Mouse (Mus musculus) mesoderm, embryonic 11.5 days (tissue): ENCODE data around the gene Slc27a5.

ENCODE experiments used
- DNase-seq: peaks from one replicate; pipeline ENCODE4 v3.0.0-alpha.2; 2012; ENCODE audit warnings: low read depth, low spot score

Gene Slc27a5

GRCm38 (mm10) chr7:13024805-13025204 is 26.8 kb upstream of the Slc27a5 start:
- DNase-seq, result peak; percentile 81

- peak; percentile 96 for DNase-seq
Observed at GRCm38 (mm10) chr7:13023928-13024731, 26.1 kb upstream of the Slc27a5 start.

GRCm38 (mm10) chr7:13022773-13023535 is 25.0 kb upstream of the Slc27a5 start:
- peak; percentile 92 for DNase-seq

- DNase-seq, result no peak
Observed at GRCm38 (mm10) chr7:13015217-13015616, 17.2 kb upstream of the Slc27a5 start.

GRCm38 (mm10) chr7:13014275-13014839 is 16.4 kb upstream of the Slc27a5 start:
- DNase-seq, result no peak

GRCm38 (mm10) chr7:13013671-13014070 is 15.7 kb upstream of the Slc27a5 start:
- DNase-seq, result no peak

- no peak for DNase-seq
Observed at GRCm38 (mm10) chr7:13010005-13010908, 12.3 kb upstream of the Slc27a5 start, which contains the start of gene Zbtb45. Gene Zbtb45, minus strand, starts transcription at chr7:13010034.

- DNase-seq, result peak; percentile 97
Observed at GRCm38 (mm10) chr7:13009143-13010004, 11.4 kb upstream of the Slc27a5 start.

GRCm38 (mm10) chr7:13007341-13008092 is 9.5 kb upstream of the Slc27a5 start:
- no peak for DNase-seq

GRCm38 (mm10) chr7:13006531-13006930 is 8.5 kb upstream of the Slc27a5 start:
- no peak for DNase-seq

- no peak for DNase-seq
Observed at GRCm38 (mm10) chr7:13006011-13006410, 8.0 kb upstream of the Slc27a5 start.

- no peak for DNase-seq
Observed at GRCm38 (mm10) chr7:13003380-13003779, 5.4 kb upstream of the Slc27a5 start.

- DNase-seq, result no peak
Observed at GRCm38 (mm10) chr7:13001584-13001983, 3.6 kb upstream of the Slc27a5 start.

- no peak for DNase-seq
Observed at GRCm38 (mm10) chr7:12998851-12999250, 859 bp upstream of the Slc27a5 start, which contains the start of gene Trim28. Gene Trim28, plus strand, starts transcription at chr7:12999114.

- DNase-seq, result no peak
Observed at GRCm38 (mm10) chr7:12997230-12997629, 762 bp downstream of the Slc27a5 start.

- DNase-seq, result no peak
Observed at GRCm38 (mm10) chr7:12995862-12996261, 2.1 kb downstream of the Slc27a5 start.

- no peak for DNase-seq
Observed at GRCm38 (mm10) chr7:12993148-12993547, 4.8 kb downstream of the Slc27a5 start.

GRCm38 (mm10) chr7:12992222-12992621 is 5.8 kb downstream of the Slc27a5 start:
- no peak for DNase-seq

GRCm38 (mm10) chr7:12987409-12988189 is 10.4 kb downstream of the Slc27a5 start:
- no peak for DNase-seq
